Mouse (Mus musculus) ES-CJ7 (cell line): ENCODE measurements around the gene Hepacam.

Source experiments
- DNase-seq: peaks from one replicate; pipeline ENCODE4 v3.0.0; 2011; ENCODE audit warnings: low read depth, low spot score

Hepacam gene

GRCm38 (mm10) chr9:37433823-37434560 lies 66.8 kb downstream of the Hepacam start:
- DNase-seq: no peak

GRCm38 (mm10) chr9:37434932-37435331 lies 67.8 kb downstream of the Hepacam start:
- DNase-seq: no peak

GRCm38 (mm10) chr9:37435616-37436015 lies 68.5 kb downstream of the Hepacam start:
- no peak for DNase-seq
